Mouse (Mus musculus) liver, adult 2 months (tissue): ENCODE measurements around the gene Itgb1bp1. TPM values are rescaled to one million over a fixed set of nuclear protein-coding genes. Genes with fewer than 3 reads are reported as not detected.

Experiments
- DNase-seq: peaks from one replicate; pipeline ENCODE4 v3.0.0-alpha.2; 2011; ENCODE audit warnings: low read depth, low spot score; ENCODE audit errors: extremely low read depth
- H3K27ac ChIP-seq: fragments of 200-500 bp; replicated peaks from 2 replicates; pipeline ENCODE4 v1.5.1; 2012; ENCODE audit warnings: low read depth, mild to moderate bottlenecking, control low read depth, inconsistent platforms, low read length; ENCODE audit not compliant: insufficient read depth
- H3K27me3 ChIP-seq: fragments of 200-500 bp; 2 replicates; pipeline ENCODE4 v1.6.1; 2012; ENCODE audit warnings: mild to moderate bottlenecking, moderate library complexity, low read length, inconsistent platforms; ENCODE audit not compliant: control insufficient read depth, insufficient read depth
- H3K36me3 ChIP-seq: fragments of 200-500 bp; 2 replicates; pipeline ENCODE4 v1.6.1; 2012; ENCODE audit warnings: low read length, inconsistent platforms; ENCODE audit not compliant: control insufficient read depth, insufficient read depth
- H3K4me1 ChIP-seq: fragments of 200-500 bp; 2 replicates; pipeline ENCODE4 v1.6.1; 2011; ENCODE audit warnings: low read length; ENCODE audit not compliant: control insufficient read depth, insufficient read depth
- H3K4me3 ChIP-seq: fragments of 200-500 bp; 2 replicates; pipeline ENCODE4 v1.5.1; 2011; ENCODE audit warnings: low read depth, mild to moderate bottlenecking, control low read depth, low read length, moderate library complexity; ENCODE audit not compliant: insufficient read depth
- H3K79me2 ChIP-seq: fragments of 200-500 bp; 2 replicates; pipeline ENCODE4 v1.6.1; 2012; ENCODE audit warnings: inconsistent platforms, mild to moderate bottlenecking, low read length, moderate library complexity; ENCODE audit not compliant: control insufficient read depth, insufficient read depth
- H3K9ac ChIP-seq: fragments of 200-500 bp; 2 replicates; pipeline ENCODE4 v1.6.1; 2012; ENCODE audit warnings: low read depth, mild to moderate bottlenecking, control low read depth, inconsistent platforms, low read length
- CTCF ChIP-seq: fragments of 200-500 bp; IDR thresholded peaks from 2 replicates; pipeline ENCODE4 v1.5.1; 2011; ENCODE audit warnings: low read depth, low read length, control low read depth
- POLR2A ChIP-seq: fragments of 200-500 bp; IDR thresholded peaks from 2 replicates; pipeline ENCODE4 v1.6.1; 2011; ENCODE audit warnings: low read length, control low read depth; ENCODE audit not compliant: insufficient read depth; ENCODE audit errors: extremely low read depth
- WGBS: fragments of 180-500 bp; shearing (Covaris S2); methylation state at CpG from one replicate; pipeline ENCODE4 v1.1.7; 2018; 5-methylcytosine and 5-hydroxymethylcytosine counted together
- polyA plus RNA-seq: library from polyadenylated mRNA; depleted of rRNA; stranded (reverse); fragments of >200 nt; gene quantifications from 2 replicates; pipeline ENCODE4 v1.2.3, GENCODE M21; 2012
- total RNA-seq: library from RNA; depleted of rRNA; stranded (reverse); fragments of >200 nt; gene quantifications from 2 replicates; pipeline ENCODE4 v1.2.3, GENCODE M21; 2014

Gene Itgb1bp1
- total and polyA plus RNA-seq, 2 experiments: 7.0 to 17.3 TPM

GRCm38 (mm10) chr12:21312201-21312600 is 26.1 kb upstream of the Itgb1bp1 start:
- H3K27me3 ChIP-seq: no peaks in the 10 kb centered on the region

GRCm38 (mm10) chr12:21306721-21307120 is 20.6 kb upstream of the Itgb1bp1 start:
- Histone ChIP-seq H3K4me1 (peaks cover 6% of the 10 kb centered on the region; the same call in 1 of the 2 replicates), H3K4me3 (no peak overlapping the region), H3K79me2 (no peaks in the 10 kb centered on the region), H3K27ac (no peak overlapping the region), H3K36me3 (peaks cover 24% of the 10 kb centered on the region), H3K27me3 (no peaks in the 10 kb centered on the region), H3K9ac (no peak overlapping the region)
- no peak for DNase-seq
- TF ChIP-seq POLR2A: no peak
- TF ChIP-seq CTCF: no peak
- 90% methylated on average over 4 of the region's 4 CpGs for WGBS

More at GRCm38 (mm10) chr12:21312201-21312600, 26.1 kb upstream of the Itgb1bp1 start:
- Histone ChIP-seq H3K4me3 (no peak overlapping the region), H3K9ac (no peak overlapping the region), H3K79me2 (no peaks in the 10 kb centered on the region), H3K4me1 (peaks cover 1% of the 10 kb centered on the region; the same call in 1 of the 2 replicates), H3K36me3 (peaks cover 25% of the 10 kb centered on the region), H3K27ac (no peak overlapping the region)
- TF ChIP-seq POLR2A: no peak
- TF ChIP-seq CTCF: no peak
- WGBS: 96% methylated on average over 5 of the region's 5 CpGs
- DNase-seq: no peak

- Histone ChIP-seq H3K36me3 (peaks cover 23% of the 10 kb centered on the region), H3K27ac (no peak overlapping the region)
These were observed 19.7 kb upstream of the Itgb1bp1 start for GRCm38 (mm10) chr12:21305741-21306140.

GRCm38 (mm10) chr12:21302361-21302783 is 16.3 kb upstream of the Itgb1bp1 start:
- H3K9ac ChIP-seq: no peak overlapping the region
- H3K27ac ChIP-seq: peak overlapping the region; percentile 14; the same call in 1 of the 2 replicates
- DNase-seq: peak; percentile 78
- 26% methylated on average over 5 of the region's 5 CpGs for WGBS
- H3K4me3 ChIP-seq: no peak overlapping the region
- peaks cover 21% of the 10 kb centered on the region for H3K36me3 ChIP-seq
- H3K27me3 ChIP-seq: no peaks in the 10 kb centered on the region
- H3K4me1 ChIP-seq: peaks cover 6% of the 10 kb centered on the region; the same call in 1 of the 2 replicates
- TF ChIP-seq POLR2A (no peak), CTCF (0 out of 2 replicates have a peak, but pooled peaks have one; percentile 1)
- no peaks in the 10 kb centered on the region for H3K79me2 ChIP-seq

More at GRCm38 (mm10) chr12:21305741-21306140, 19.7 kb upstream of the Itgb1bp1 start:
- peaks cover 6% of the 10 kb centered on the region; the same call in 1 of the 2 replicates for H3K4me1 ChIP-seq
- H3K79me2 ChIP-seq: no peaks in the 10 kb centered on the region
- 90% methylated on average over 4 of the region's 4 CpGs for WGBS
- H3K4me3 ChIP-seq: no peak overlapping the region
- TF ChIP-seq POLR2A (no peak), CTCF (no peak)
- no peaks in the 10 kb centered on the region for H3K27me3 ChIP-seq
- no peak overlapping the region for H3K9ac ChIP-seq
- no peak for DNase-seq

GRCm38 (mm10) chr12:21301932-21302331 is 15.8 kb upstream of the Itgb1bp1 start:
- 21% methylated on average over 8 of the region's 8 CpGs for WGBS
- Histone ChIP-seq H3K4me1 (peaks cover 6% of the 10 kb centered on the region; the same call in 1 of the 2 replicates), H3K27ac (no peak overlapping the region; the same call in 1 of the 2 replicates), H3K79me2 (no peaks in the 10 kb centered on the region), H3K9ac (no peak overlapping the region), H3K27me3 (no peaks in the 10 kb centered on the region), H3K4me3 (no peak overlapping the region), H3K36me3 (peaks cover 23% of the 10 kb centered on the region)
- TF ChIP-seq CTCF (no peak), POLR2A (no peak)
- peak; percentile 90 for DNase-seq

GRCm38 (mm10) chr12:21301324-21301723 is 15.2 kb upstream of the Itgb1bp1 start:
- peak; percentile 97 for DNase-seq
- TF ChIP-seq CTCF (no peak), POLR2A (no peak)
- no peak overlapping the region for H3K9ac ChIP-seq
- H3K4me1 ChIP-seq: peaks cover 6% of the 10 kb centered on the region; the same call in 1 of the 2 replicates
- H3K27ac ChIP-seq: no peak overlapping the region; the same call in 1 of the 2 replicates
- WGBS: 27% methylated on average over 7 of the region's 7 CpGs
- no peaks in the 10 kb centered on the region for H3K27me3 ChIP-seq
- H3K36me3 ChIP-seq: peaks cover 28% of the 10 kb centered on the region
- H3K79me2 ChIP-seq: no peaks in the 10 kb centered on the region
- H3K4me3 ChIP-seq: no peak overlapping the region
